Mouse (Mus musculus): ENCODE measurements around the gene Mocs3. TPM values are rescaled to one million over a fixed set of nuclear protein-coding genes. Genes with fewer than 3 reads are reported as not detected.

Mocs3 gene
- total and polyA plus RNA-seq, 3 experiments = 2.9 to 5.1 TPM; not detected in 1

DNA sequence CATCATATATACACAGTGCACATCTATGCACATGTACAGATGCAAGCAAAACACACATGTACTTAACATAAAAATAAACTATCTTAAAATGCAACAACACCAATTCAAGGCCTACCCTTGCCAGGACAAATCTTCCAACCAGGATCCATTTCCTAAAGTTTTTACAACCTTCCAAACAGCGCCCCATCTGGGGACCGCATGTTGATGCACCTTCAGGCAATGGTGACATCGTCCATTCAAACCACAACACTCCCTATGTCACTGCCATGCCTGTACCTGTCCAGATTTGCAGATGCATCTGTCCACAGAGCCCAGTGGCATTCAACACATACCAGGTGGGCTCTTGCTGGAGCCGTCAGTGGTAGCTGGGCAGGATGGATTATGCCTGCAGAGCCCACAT is 12.9 kb downstream of the Mocs3 start:
- Histone ChIP-seq H3K9ac (ENCODE audit: control insufficient read depth, low read depth, low read length, poor library complexity, severe bottlenecking) (no peak overlapping the region), H3K4me1 (ENCODE audit: control insufficient read depth in 1 of 2, insufficient read depth in 2 of 2, low read length in 2 of 2) (no peaks in the 10 kb centered on the region), H3K27ac (ENCODE audit: control insufficient read depth, low read depth, low read length) (no peak overlapping the region), H3K4me3 (ENCODE audit: control insufficient read depth in 1 of 2, insufficient read depth in 1 of 2, low read depth in 2 of 2, low read length in 2 of 2) (no peak overlapping the region), H3K36me3 (ENCODE audit: control insufficient read depth in 1 of 2, insufficient read depth in 2 of 2, low read length in 2 of 2) (no peaks in the 10 kb centered on the region), H3K27me3 (ENCODE audit: control insufficient read depth in 1 of 2, insufficient read depth in 2 of 2, low read length in 2 of 2) (no peaks in the 10 kb centered on the region), H3K79me2 (ENCODE audit: control insufficient read depth, insufficient read depth, low read length, poor library complexity) (no peaks in the 10 kb centered on the region), H3K9me3 (replicated peaks; ENCODE audit: insufficient read depth, low read length) (no peaks in the 10 kb centered on the region)
- DNase-seq (ENCODE audit: low read depth, low spot score) = no peak
- TF ChIP-seq KAT2A (conservative IDR thresholded peaks at IDR 0.05; ENCODE audit: low read depth, low read length) (no peak), CTCF (IDR thresholded peaks at IDR 0.05 in 2 of 3, conservative IDR thresholded peaks at IDR 0.05 in 1 of 3; ENCODE audit: control insufficient read depth in 1 of 3, insufficient read depth in 1 of 3, low read depth in 2 of 3, low read length in 3 of 3, poor library complexity in 1 of 3, severe bottlenecking in 1 of 3) (0 out of 6 replicates have a peak, but pooled peaks of 2 of the 3 experiments have one; percentile 0 to 9)

DNA sequence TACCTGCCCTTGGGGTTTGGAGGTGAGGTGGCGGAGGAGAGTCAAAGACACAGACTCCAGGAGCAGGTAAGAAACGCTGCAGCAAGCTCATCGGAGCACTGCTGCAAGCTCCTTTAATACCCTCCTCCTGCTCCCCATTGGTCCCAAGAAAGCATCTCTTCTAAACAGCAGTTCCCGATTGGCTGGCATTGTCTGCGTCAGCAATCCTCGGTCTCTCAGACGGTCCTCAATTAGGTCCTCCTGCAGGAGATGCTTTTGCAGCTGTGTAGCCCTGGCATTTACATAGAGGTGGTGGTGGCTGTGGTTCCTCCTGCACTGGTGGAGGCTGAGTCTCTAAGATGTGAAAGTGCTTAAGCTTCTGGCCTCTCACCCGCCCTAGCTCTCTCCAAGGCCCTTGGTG is 15.1 kb downstream of the Mocs3 start:
- no peak for TF ChIP-seq TCF12 (IDR thresholded peaks at IDR 0.05; ENCODE audit: low read depth, low read length)
- TF ChIP-seq MYB (IDR thresholded peaks at IDR 0.05; ENCODE audit: low read depth, low read length) = no peak
- no peak for TF ChIP-seq RAD21 (IDR thresholded peaks at IDR 0.05; ENCODE audit: low read depth, low read length)
- no peak for TF ChIP-seq JUND (IDR thresholded peaks at IDR 0.05; ENCODE audit: low read depth, low read length)
- H3K27me3 ChIP-seq (ENCODE audit: control insufficient read depth in 1 of 2, insufficient read depth in 2 of 2, low read length in 2 of 2) = no peaks in the 10 kb centered on the region

DNA sequence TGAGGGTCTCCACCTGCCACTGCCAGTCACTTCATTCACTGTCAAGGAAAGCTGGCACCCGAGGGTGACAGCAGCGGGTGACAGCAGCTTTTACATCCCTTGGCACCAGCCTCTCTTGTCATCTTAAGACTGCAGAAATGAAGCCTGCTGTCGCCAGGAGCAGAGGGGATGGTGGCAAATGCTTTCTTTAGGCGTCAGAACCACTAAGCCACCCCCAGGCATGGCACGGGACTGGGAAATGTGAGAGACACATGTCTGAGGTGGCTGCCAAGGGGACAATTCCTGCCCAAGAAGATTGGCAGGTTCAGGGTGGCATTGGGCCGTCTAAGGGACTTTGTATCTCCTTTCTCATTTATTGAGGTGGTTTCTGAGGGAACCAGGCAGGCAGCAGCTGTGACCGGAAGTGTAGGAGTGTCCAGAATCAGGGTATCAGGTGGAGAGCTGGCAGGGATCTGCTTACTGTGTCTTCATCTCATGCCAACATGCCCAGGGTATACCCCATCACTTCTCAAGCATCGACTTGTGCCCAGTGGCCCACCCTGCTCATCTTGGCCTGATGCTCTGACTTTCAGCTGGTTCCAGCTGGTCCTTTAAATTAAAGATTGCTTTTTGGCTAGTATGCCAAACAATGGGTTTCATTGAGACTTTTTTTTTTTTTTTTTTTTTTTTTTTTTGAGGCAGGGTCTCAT is 17.9 kb downstream of the Mocs3 start:
- Histone ChIP-seq H3K27me3 (ENCODE audit: control insufficient read depth in 1 of 2, insufficient read depth in 2 of 2, low read length in 2 of 2) (no peaks in the 10 kb centered on the region), H3K9me3 (replicated peaks; ENCODE audit: insufficient read depth, low read length) (no peaks in the 10 kb centered on the region), H3K79me2 (ENCODE audit: control insufficient read depth, insufficient read depth, low read length, poor library complexity) (no peaks in the 10 kb centered on the region), H3K36me3 (ENCODE audit: control insufficient read depth in 1 of 2, insufficient read depth in 2 of 2, low read length in 2 of 2) (no peaks in the 10 kb centered on the region), H3K9ac (ENCODE audit: control insufficient read depth, low read depth, low read length, poor library complexity, severe bottlenecking) (no peak overlapping the region), H3K4me3 (ENCODE audit: control insufficient read depth in 1 of 2, insufficient read depth in 1 of 2, low read depth in 2 of 2, low read length in 2 of 2) (no peak overlapping the region), H3K4me1 (ENCODE audit: control insufficient read depth in 1 of 2, insufficient read depth in 2 of 2, low read length in 2 of 2) (no peaks in the 10 kb centered on the region), H3K27ac (ENCODE audit: control insufficient read depth, low read depth, low read length) (no peak overlapping the region)
- TF ChIP-seq MXI1 (IDR thresholded peaks at IDR 0.05; ENCODE audit: low read depth, low read length) (no peak), POLR2A (IDR thresholded peaks at IDR 0.05; ENCODE audit: control insufficient read depth in 1 of 2, insufficient read depth in 1 of 2, low read depth in 1 of 2, low read length in 2 of 2, poor library complexity in 1 of 2) (no peak), SIN3A (IDR thresholded peaks at IDR 0.05; ENCODE audit: low read length) (no peak), USF2 (IDR thresholded peaks at IDR 0.05; ENCODE audit: borderline replicate concordance in 1 of 2, insufficient read depth in 1 of 2, low read depth in 1 of 2, low read length in 2 of 2) (no peak), NRF1 (IDR thresholded peaks at IDR 0.05; ENCODE audit: insufficient read depth, low read depth, low read length, poor library complexity, severe bottlenecking) (no peak), KAT2A (conservative IDR thresholded peaks at IDR 0.05; ENCODE audit: low read depth, low read length) (no peak), EP300 (IDR thresholded peaks at IDR 0.05; ENCODE audit: low read depth in 1 of 2, low read length in 2 of 2) (no peak), JUND (IDR thresholded peaks at IDR 0.05; ENCODE audit: low read depth, low read length) (no peak), BHLHE40 (IDR thresholded peaks at IDR 0.05; ENCODE audit: borderline replicate concordance, low read depth, low read length) (no peak), ELF1 (IDR thresholded peaks at IDR 0.05; ENCODE audit: low read depth, low read length) (no peak), MYB (IDR thresholded peaks at IDR 0.05; ENCODE audit: low read depth, low read length) (no peak), MAZ (IDR thresholded peaks at IDR 0.05; ENCODE audit: low read depth, low read length) (no peak)
- DNase-seq (ENCODE audit: low read depth, low spot score) = no peak

More for the DNA sequence above, 15.1 kb downstream of the Mocs3 start:
- Histone ChIP-seq H3K9ac (ENCODE audit: control insufficient read depth, low read depth, low read length, poor library complexity, severe bottlenecking) (no peak overlapping the region), H3K4me1 (ENCODE audit: control insufficient read depth in 1 of 2, insufficient read depth in 2 of 2, low read length in 2 of 2) (no peaks in the 10 kb centered on the region), H3K27ac (ENCODE audit: control insufficient read depth, low read depth, low read length) (no peak overlapping the region), H3K79me2 (ENCODE audit: control insufficient read depth, insufficient read depth, low read length, poor library complexity) (no peaks in the 10 kb centered on the region), H3K4me3 (ENCODE audit: control insufficient read depth in 1 of 2, insufficient read depth in 1 of 2, low read depth in 2 of 2, low read length in 2 of 2) (no peak overlapping the region), H3K36me3 (ENCODE audit: control insufficient read depth in 1 of 2, insufficient read depth in 2 of 2, low read length in 2 of 2) (no peaks in the 10 kb centered on the region), H3K9me3 (replicated peaks; ENCODE audit: insufficient read depth, low read length) (no peaks in the 10 kb centered on the region)
- no peak for DNase-seq (ENCODE audit: low read depth, low spot score)
